Mouse (Mus musculus): ENCODE data around the gene Cwc25. TPM values are rescaled to one million over a fixed set of nuclear protein-coding genes. Genes with fewer than 3 reads are reported as not detected.
"Not testable (repeated sequence)": the region's sequence is repeated elsewhere in the genome, so short reads cannot be mapped to it uniquely, and the experiment has no call there.

The Cwc25 gene
- total and polyA plus RNA-seq, 2 experiments from 2014 or later = 11.8 to 15.5 TPM

GRCm38 (mm10) chr11:97714784-97715760 lies 51.3 kb downstream of the Cwc25 start:
- Histone ChIP-seq H3K27ac (ENCODE audit: low read depth, low read length) (no peak overlapping the region), H3K4me3 (ENCODE audit: low read depth, low read length) (no peak overlapping the region), H3K27me3 (ENCODE audit: insufficient read depth, low read length) (no peaks in the 10 kb centered on the region), H3K9me3 (ENCODE audit: low read length) (no peaks in the 10 kb centered on the region), H3K9ac (no peak overlapping the region), H3K4me1 (ENCODE audit: insufficient read depth) (no peaks in the 10 kb centered on the region), H3K4me2 (ENCODE audit: low read depth) (no peak overlapping the region), H3K36me3 (ENCODE audit: insufficient read depth) (peaks cover 69% of the 10 kb centered on the region)
- WGBS = 84% methylated on average over 14 of the region's 14 CpGs
- ATAC-seq = no peak
- TF ChIP-seq CTCF (IDR thresholded peaks at IDR 0.05; ENCODE audit: low read depth) = no peak
- DNase-seq = no peak

- DNase-seq (no peak), ATAC-seq (no peak)
- 94% methylated on average over 3 of the region's 3 CpGs for WGBS
- Histone ChIP-seq H3K27me3 (ENCODE audit: insufficient read depth, low read length) (no peaks in the 10 kb centered on the region), H3K9me3 (ENCODE audit: low read length) (no peaks in the 10 kb centered on the region), H3K4me1 (ENCODE audit: insufficient read depth) (no peaks in the 10 kb centered on the region), H3K4me3 (ENCODE audit: low read depth, low read length) (no peak overlapping the region), H3K4me2 (ENCODE audit: low read depth) (no peak overlapping the region), H3K9ac (no peak overlapping the region), H3K27ac (ENCODE audit: low read depth, low read length) (no peak overlapping the region), H3K36me3 (ENCODE audit: insufficient read depth) (peaks cover 62% of the 10 kb centered on the region)
- TF ChIP-seq CTCF (IDR thresholded peaks at IDR 0.05; ENCODE audit: low read depth) = peak; percentile 53
These were observed 52.0 kb downstream of the Cwc25 start for GRCm38 (mm10) chr11:97714356-97714755.

- no peak overlapping the region for H3K27ac ChIP-seq (ENCODE audit: low read depth, low read length)
- H3K4me2 ChIP-seq (ENCODE audit: low read depth) = no peak overlapping the region
- TF ChIP-seq CTCF (IDR thresholded peaks at IDR 0.05; ENCODE audit: low read depth) = no peak
- H3K27me3 ChIP-seq (ENCODE audit: insufficient read depth, low read length) = no peaks in the 10 kb centered on the region
- 71% methylated on average over 8 of the region's 8 CpGs for WGBS
- H3K4me3 ChIP-seq (ENCODE audit: low read depth, low read length) = no peak overlapping the region
- no peaks in the 10 kb centered on the region for H3K4me1 ChIP-seq (ENCODE audit: insufficient read depth)
- no peak for ATAC-seq
- no peak overlapping the region for H3K9ac ChIP-seq
- DNase-seq = no peak
- H3K9me3 ChIP-seq (ENCODE audit: low read length) = no peaks in the 10 kb centered on the region
- H3K36me3 ChIP-seq (ENCODE audit: insufficient read depth) = peaks cover 60% of the 10 kb centered on the region
These were observed 52.5 kb downstream of the Cwc25 start for GRCm38 (mm10) chr11:97713896-97714295.

GRCm38 (mm10) chr11:97712286-97712685 lies 54.1 kb downstream of the Cwc25 start:
- WGBS = 95% methylated on average over 15 of the region's 15 CpGs
- H3K27ac ChIP-seq (ENCODE audit: low read depth, low read length) = no peak overlapping the region
- DNase-seq (no peak), ATAC-seq (no peak)
- H3K9me3 ChIP-seq (ENCODE audit: low read length) = no peaks in the 10 kb centered on the region
- H3K27me3 ChIP-seq (ENCODE audit: insufficient read depth, low read length) = no peaks in the 10 kb centered on the region
- TF ChIP-seq CTCF (IDR thresholded peaks at IDR 0.05; ENCODE audit: low read depth) = no peak
- H3K4me3 ChIP-seq (ENCODE audit: low read depth, low read length) = no peak overlapping the region
- H3K36me3 ChIP-seq (ENCODE audit: insufficient read depth) = peaks cover 57% of the 10 kb centered on the region
- no peaks in the 10 kb centered on the region for H3K4me1 ChIP-seq (ENCODE audit: insufficient read depth)
- no peak overlapping the region for H3K9ac ChIP-seq
- no peak overlapping the region for H3K4me2 ChIP-seq (ENCODE audit: low read depth)

- no peak overlapping the region for H3K9ac ChIP-seq
- 83% methylated on average over 13 of the region's 13 CpGs for WGBS
- no peak overlapping the region for H3K27ac ChIP-seq (ENCODE audit: low read depth, low read length)
- no peaks in the 10 kb centered on the region for H3K27me3 ChIP-seq (ENCODE audit: insufficient read depth, low read length)
- ATAC-seq = no peak
- no peak for DNase-seq
- no peak overlapping the region for H3K4me2 ChIP-seq (ENCODE audit: low read depth)
- H3K4me3 ChIP-seq (ENCODE audit: low read depth, low read length) = no peak overlapping the region
- no peaks in the 10 kb centered on the region for H3K4me1 ChIP-seq (ENCODE audit: insufficient read depth)
- no peak for TF ChIP-seq CTCF (IDR thresholded peaks at IDR 0.05; ENCODE audit: low read depth)
- peaks cover 58% of the 10 kb centered on the region for H3K36me3 ChIP-seq (ENCODE audit: insufficient read depth)
- H3K9me3 ChIP-seq (ENCODE audit: low read length) = no peaks in the 10 kb centered on the region
These were observed 55.0 kb downstream of the Cwc25 start for GRCm38 (mm10) chr11:97711200-97711900.

- not testable (repeated sequence) for H3K4me3 ChIP-seq (ENCODE audit: low read depth, low read length); DNase-seq; H3K9ac ChIP-seq; H3K4me1 ChIP-seq (ENCODE audit: insufficient read depth); H3K4me2 ChIP-seq (ENCODE audit: low read depth); H3K9me3 ChIP-seq (ENCODE audit: low read length); H3K27ac ChIP-seq (ENCODE audit: low read depth, low read length); ATAC-seq; H3K27me3 ChIP-seq (ENCODE audit: insufficient read depth, low read length)
- WGBS = 74% methylated on average over 2 of the region's 2 CpGs
- H3K36me3 ChIP-seq (ENCODE audit: insufficient read depth) = peaks cover 60% of the 10 kb centered on the region
These were observed 56.3 kb downstream of the Cwc25 start for GRCm38 (mm10) chr11:97710067-97710466.

Data from forebrain, postnatal 0 days (tissue).